8 mouse cellular contexts compared by ENCODE assay signal in the genomic region with DNA sequence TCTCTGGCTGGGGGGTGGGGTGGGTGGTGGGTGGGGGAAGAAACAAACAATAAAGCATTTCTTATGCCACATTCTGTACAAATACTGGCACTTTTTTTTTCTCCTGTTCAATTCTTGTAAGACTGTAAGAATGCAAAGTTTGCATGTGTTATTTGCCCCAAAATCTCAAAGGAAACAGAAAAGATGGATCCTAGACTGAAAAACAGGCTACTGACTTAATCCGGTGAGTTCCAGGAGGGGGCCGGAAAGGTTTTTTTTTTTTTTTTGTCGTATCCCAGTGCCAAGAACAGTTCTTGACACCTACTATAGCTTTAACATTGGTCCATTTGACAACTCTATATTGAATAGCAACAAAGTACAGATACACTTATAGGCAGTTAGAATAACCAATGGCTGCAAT. TPM values are rescaled to one million over a fixed set of nuclear protein-coding genes. Genes with fewer than 3 reads are reported as not detected.
DNase-seq lines count a peak whose midpoint lies in the region; ATAC-seq and TF ChIP-seq lines count a peak whose summit lies in the region.

No protein-coding gene starts in this region.

- ATAC-seq in erythroblast, adult 5-6 weeks (replicated peaks; ENCODE audit: low FRiP score, poor library complexity, severe bottlenecking) = no peak
- ATAC-seq in forebrain, embryonic 14.5 days = no peak
- no peak for ATAC-seq in liver, embryonic 14.5 days (ENCODE audit: insufficient read depth)

- TF ChIP-seq CTCF in C2C12 (IDR thresholded peaks at IDR 0.05; ENCODE audit: control insufficient read depth, insufficient read depth, insufficient read length) = no peak
- no peak for TF ChIP-seq CTCF in liver, embryonic 14.5 days (IDR thresholded peaks at IDR 0.05; ENCODE audit: low read depth)

- H3K4me1 ChIP-seq in erythroblast, embryonic 14.5 days (ENCODE audit: control insufficient read depth) = peaks cover 36% of the 10 kb centered on the region
- peaks cover 10% of the 10 kb centered on the region for H3K4me1 ChIP-seq in forebrain, embryonic 14.5 days (ENCODE audit: control insufficient read depth, insufficient read depth, low read length)
- H3K4me1 ChIP-seq in liver, embryonic 14.5 days (replicated peaks; ENCODE audit: control insufficient read depth in 2 of 2, insufficient read depth in 2 of 2, low read length in 1 of 2) = peaks cover 21 to 24% of the 10 kb centered on the region in 2 experiments

- H3K79me3 ChIP-seq in C2C12 (ENCODE audit: low read depth) = peaks cover 37% of the 10 kb centered on the region

- peak overlapping the region; percentile 55 for H3K4me2 ChIP-seq in forebrain, embryonic 14.5 days (ENCODE audit: low read length)
- peak overlapping the region; percentile 89 for H3K4me2 ChIP-seq in liver, embryonic 14.5 days (ENCODE audit: low read depth)

- no peak for TF ChIP-seq EP300 in liver, embryonic 14.5 days (IDR thresholded peaks at IDR 0.05; ENCODE audit: low read depth)

- H3K9me3 ChIP-seq in erythroblast, embryonic 14.5 days (ENCODE audit: control insufficient read depth, low read length) = no peaks in the 10 kb centered on the region
- H3K9me3 ChIP-seq in forebrain, embryonic 14.5 days (replicated peaks; ENCODE audit: control insufficient read depth, low read length) = no peaks in the 10 kb centered on the region
- no peaks in the 10 kb centered on the region for H3K9me3 ChIP-seq in liver, embryonic 14.5 days (ENCODE audit: control insufficient read depth, low read length)

- intact Hi-C loops in left cerebral cortex, postnatal 14 days (cut with DNase I) = no loop called here

- H3K36me3 ChIP-seq in erythroblast, embryonic 14.5 days (ENCODE audit: control insufficient read depth) = peaks cover 2% of the 10 kb centered on the region; the same call in 1 of the 2 replicates
- no peaks in the 10 kb centered on the region for H3K36me3 ChIP-seq in C2C12 (ENCODE audit: control insufficient read depth, insufficient read depth)
- H3K36me3 ChIP-seq in forebrain, embryonic 14.5 days (ENCODE audit: control insufficient read depth, insufficient read depth, low read length) = no peaks in the 10 kb centered on the region
- no peaks in the 10 kb centered on the region for H3K36me3 ChIP-seq in liver, embryonic 14.5 days (replicated peaks; ENCODE audit: control insufficient read depth, insufficient read depth, low read depth)

- 32% methylated on average over 3 of the region's 3 CpGs for WGBS in forebrain, embryonic 14.5 days
- 31% methylated on average over 3 of the region's 3 CpGs for WGBS in liver, embryonic 14.5 days (ENCODE audit: insufficient replicate concordance)

- H3K9ac ChIP-seq in forebrain, embryonic 14.5 days (ENCODE audit: low read length) = peak overlapping the region; percentile 35; the same call in 1 of the 2 replicates
- H3K9ac ChIP-seq in liver, embryonic 14.5 days (replicated peaks) = peak overlapping the region; percentile 91

- H3ac ChIP-seq in C2C12 (ENCODE audit: control insufficient read depth, insufficient read length, low read depth) = no peak overlapping the region

- peaks cover 8% of the 10 kb centered on the region for H3K27me3 ChIP-seq in erythroblast, embryonic 14.5 days (ENCODE audit: control insufficient read depth)
- H3K27me3 ChIP-seq in C2C12 (ENCODE audit: control insufficient read depth, insufficient read depth, insufficient read length) = no peaks in the 10 kb centered on the region
- no peaks in the 10 kb centered on the region for H3K27me3 ChIP-seq in forebrain, embryonic 14.5 days (replicated peaks; ENCODE audit: control insufficient read depth, insufficient read depth, low read length)
- no peaks in the 10 kb centered on the region for H3K27me3 ChIP-seq in liver, embryonic 14.5 days (ENCODE audit: control insufficient read depth, insufficient read depth, low read length)

- no peak for DNase-seq in forebrain, embryonic 14.5 days (ENCODE audit: low spot score)
- DNase-seq in liver, embryonic 14.5 days (ENCODE audit: low read depth in 3 of 3, low spot score in 3 of 3) = no peak
- no peak for DNase-seq in frontal cortex, postnatal 14 days (ENCODE audit: low spot score in 2 of 2)
- DNase-seq in left cerebral cortex, postnatal 14 days (ENCODE audit: low spot score in 2 of 2) = no peak
- no peak for DNase-seq in right cerebral cortex, postnatal 25 days

- H3K27ac ChIP-seq in forebrain, embryonic 14.5 days (ENCODE audit: low read depth, low read length) = 0 out of 2 replicates have a peak overlapping the region, but pooled peaks have one; percentile 94
- H3K27ac ChIP-seq in liver, embryonic 14.5 days = peak overlapping the region; percentile 88

- peak overlapping the region; percentile 74 for H3K4me3 ChIP-seq in erythroblast, embryonic 14.5 days (replicated peaks)
- H3K4me3 ChIP-seq in C2C12 (ENCODE audit: insufficient read depth, poor library complexity, severe bottlenecking) = peak overlapping the region; percentile 74
- H3K4me3 ChIP-seq in forebrain, embryonic 14.5 days (ENCODE audit: low read depth, low read length) = peak overlapping the region; percentile 67
- H3K4me3 ChIP-seq in liver, embryonic 14.5 days (ENCODE audit: insufficient read depth in 1 of 2, low read depth in 2 of 2, low read length in 2 of 2) = peak overlapping the region; percentile 78 to 80; a peak in 3 of 4 replicates

- H3K79me2 ChIP-seq in C2C12 (ENCODE audit: control insufficient read depth, insufficient read depth) = peaks cover 45% of the 10 kb centered on the region

TF ChIP-seq in C2C12, 6 proteins besides CTCF, POLR2A, EP300 and RAD21:
- TF ChIP-seq MAX (IDR thresholded peaks at IDR 0.05) (no peak), USF1 (IDR thresholded peaks at IDR 0.05; ENCODE audit: low read depth) (no peak), FOSL1 (IDR thresholded peaks at IDR 0.05; ENCODE audit: insufficient read depth, low read length, poor library complexity, severe bottlenecking) (no peak), MYOD1 (IDR thresholded peaks at IDR 0.05; ENCODE audit: control insufficient read depth, insufficient read length, low read depth) (no peak), MYOG (IDR thresholded peaks at IDR 0.05; ENCODE audit: control insufficient read depth, extremely low read depth, insufficient read length) (no peak), CEBPB (IDR thresholded peaks at IDR 0.05; ENCODE audit: low read depth) (no peak)

RNA-seq across cellular contexts. Expression of a gene that starts 0.5 kb away (rescaled TPM):
- 0.44 and 0.60 TPM in 2 replicates for polyA plus RNA-seq in erythroblast, embryonic 14.5 days (2012)
- 29.6 and 55.2 TPM in 2 replicates for total RNA-seq in erythroblast, adult 5-6 weeks (2015; ENCODE audit: low replicate concordance)
- 28.6 and 44.2 TPM in 2 replicates for total RNA-seq in erythroblast, adult 5-6 weeks (2017; ENCODE audit: low replicate concordance)
- polyA plus RNA-seq in C2C12 (2012; fragmentation: generic; extraction: Trizol) = 29.8 TPM
- 91.7 and 102 TPM in 2 replicates for polyA plus RNA-seq in forebrain, embryonic 14.5 days (2014; fragmentation: Nextera tagmentation; extraction: Ambion mirVana)
- polyA plus RNA-seq in liver, embryonic 14.5 days (2012; rRNA removed) = 19.4 and 21.9 TPM in 2 replicates
- polyA plus RNA-seq in liver, embryonic 14.5 days (2014; fragmentation: Nextera tagmentation; extraction: Ambion mirVana) = 46.9 and 53.0 TPM in 2 replicates
- 10 to 100 TPM; 64.4 to 69.0 TPM for total RNA-seq in left cerebral cortex, postnatal 14 days (2021)

RNA-seq across cellular contexts. Expression of a gene that starts 36.2 kb away (rescaled TPM):
- polyA plus RNA-seq in erythroblast, embryonic 14.5 days (2012) = 0.30 and 1.1 TPM in 2 replicates
- total RNA-seq in erythroblast, adult 5-6 weeks (2015; ENCODE audit: low replicate concordance) = 4.2 and 6.7 TPM in 2 replicates
- total RNA-seq in erythroblast, adult 5-6 weeks (2017; ENCODE audit: low replicate concordance) = 3.8 and 11.4 TPM in 2 replicates
- 1.4 TPM for polyA plus RNA-seq in C2C12 (2012; fragmentation: generic; extraction: Trizol)
- polyA plus RNA-seq in forebrain, embryonic 14.5 days (2014; fragmentation: Nextera tagmentation; extraction: Ambion mirVana) = 12.1 and 15.9 TPM in 2 replicates
- 0.77 and 1.1 TPM in 2 replicates for polyA plus RNA-seq in liver, embryonic 14.5 days (2012; rRNA removed)
- polyA plus RNA-seq in liver, embryonic 14.5 days (2014; fragmentation: Nextera tagmentation; extraction: Ambion mirVana) = 0.98 and 1.7 TPM in 2 replicates
- total RNA-seq in left cerebral cortex, postnatal 14 days (2021) = 10 to 100 TPM; 69.4 to 84.0 TPM

Comparison
In these comparisons a context has a peak if more than half of its experiments do, and no peak if none do; other contexts are left out.
1. RNA of a gene that starts 0.5 kb away (polyA plus RNA-seq): 91.7 to 102 TPM in forebrain, embryonic 14.5 days, 19.4 to 53.0 TPM in liver, embryonic 14.5 days and 29.8 TPM in C2C12 (single experiment); 0.44 to 0.60 TPM in erythroblast, embryonic 14.5 days; every median in the first group is over 10 times any median in the second.
2. Peak in every context shown above with its lines, with median percentiles within 50 percentile points of each other: H3K4me3 ChIP-seq.